ENCODE assay signal across 15 mouse cellular contexts in genomic region chr8:20353579-20353978, GRCm38 (mm10). TPM values are rescaled to one million over a fixed set of nuclear protein-coding genes. Genes with fewer than 3 reads are reported as not detected.
DNase-seq lines count a peak whose midpoint lies in the region; TF ChIP-seq lines count a peak whose summit lies in the region.
"Not testable (repeated sequence)": the region's sequence is repeated elsewhere in the genome, so short reads cannot be mapped to it uniquely, and the experiment has no call there.
"Had no signal": no experiment of that assay in that cellular context is flagged by ENCODE, and none has a peak within 500 bp of the region (broad histone marks: within the 10 kb centered on the region; RNA-seq: fewer than 3 reads in every experiment).

No protein-coding gene starts in this region.

- TF ChIP-seq CTCF in kidney, adult 2 months (conservative IDR thresholded peaks at IDR 0.05; ENCODE audit: insufficient read depth, insufficient read length, low read depth, low read length); lung, adult 2 months (IDR thresholded peaks at IDR 0.05; ENCODE audit: insufficient read depth, low read length): not testable (repeated sequence)

- H3K4me3 ChIP-seq in kidney, adult 2 months (ENCODE audit: insufficient read depth, low read depth, low read length); lung, adult 2 months (replicated peaks; ENCODE audit: extremely low read depth, low read depth, low read length): not testable (repeated sequence)

- not testable (repeated sequence) for H3K4me1 ChIP-seq in kidney, adult 2 months (ENCODE audit: control insufficient read depth, insufficient read depth, low read length); lung, adult 2 months (ENCODE audit: control insufficient read depth, insufficient read depth, low read length)

- intact Hi-C loops in heart, postnatal 25 days (cut with DNase I) = not testable (repeated sequence)

- DNase-seq in adrenal gland, adult 18-20 months (ENCODE audit: low spot score in 2 of 2) = peak; percentile 5 to 17
- peak; percentile 21 for DNase-seq in cerebellum, adult 9-10 months
- DNase-seq in heart, adult 18-20 months = peak; percentile 4 to 23
- DNase-seq in heart, postnatal 25 days (ENCODE audit: low spot score) = peak; percentile 33
- peak; percentile 25 for DNase-seq in kidney, adult 2 months
- DNase-seq in lung, adult 2 months = peak; percentile 7
- DNase-seq in testis, postnatal 14 days (ENCODE audit: low spot score) = peak; percentile 4

- not testable (repeated sequence) for H3K27me3 ChIP-seq in kidney, adult 2 months (replicated peaks; ENCODE audit: control insufficient read depth, insufficient read depth, low read length)

- H3K36me3 ChIP-seq in kidney, adult 2 months (ENCODE audit: control insufficient read depth, insufficient read depth, low read length) = not testable (repeated sequence)

- H3K27ac ChIP-seq in kidney, adult 2 months (ENCODE audit: insufficient read depth, low read depth, low read length) = not testable (repeated sequence)

- WGBS in kidney, adult 2 months = 95% methylated on average over 2 of the region's 3 CpGs
- WGBS in lung, adult 2 months = 84% methylated on average over 2 of the region's 3 CpGs

- TF ChIP-seq POLR2A in kidney, adult 2 months (IDR thresholded peaks at IDR 0.05; ENCODE audit: low read depth, low read length); lung, adult 2 months (IDR thresholded peaks at IDR 0.05; ENCODE audit: borderline replicate concordance, extremely low read depth, low read depth, low read length): not testable (repeated sequence)

RNA-seq across cellular contexts. Expression of gene Gm15319, which starts 9.4 kb away (rescaled TPM):
- under 1 TPM; 0.46 to 0.58 TPM for total RNA-seq in adrenal gland, adult 18-20 months (2021)
- under 1 TPM; 0.28 to 0.69 TPM for total RNA-seq in heart, adult 18-20 months (2021)
- under 1 TPM; 0.25 to 0.52 TPM for total RNA-seq in heart, postnatal 25 days (2021)
- polyA plus RNA-seq in kidney, adult 2 months (2012; rRNA removed) = not detected in 2 replicates
- 0.07 TPM in 1 of 2 replicates, not detected in the other for polyA plus RNA-seq in lung, adult 2 months (2012; rRNA removed)
- total RNA-seq: common myeloid progenitor, adult 5-6 weeks; ES-E14 had no signal
- polyA plus RNA-seq: embryonic facial prominence, embryonic 11.5 days; embryonic facial prominence, embryonic 15.5 days; erythroblast, embryonic 14.5 days; forebrain, embryonic 10.5 days; heart, embryonic 14.5 days; hindbrain, embryonic 15.5 days had no signal
